Mouse (Mus musculus) activated CD4-positive, CD25-positive, alpha-beta regulatory T cell, adult 4 months (primary cell): ENCODE data around the gene Arih2. TPM values are rescaled to one million over a fixed set of nuclear protein-coding genes. Genes with fewer than 3 reads are reported as not detected.
A peak's percentile ranks its signal among the peaks of the same experiment; 100 is the strongest.

ENCODE experiments used
- ATAC-seq: one replicate; pipeline ENCODE4 v1.8.0; 2017
- polyA plus RNA-seq, 2 experiments: library from polyadenylated mRNA; unstranded; fragments of 100-300 nt; shearing (Covaris generic); gene quantifications; one replicate each; pipeline ENCODE4 v1.2.1; 2017

Gene Arih2
- polyA plus RNA-seq, 2 experiments from 2014 or later: 44.6 to 46.2 TPM

DNA sequence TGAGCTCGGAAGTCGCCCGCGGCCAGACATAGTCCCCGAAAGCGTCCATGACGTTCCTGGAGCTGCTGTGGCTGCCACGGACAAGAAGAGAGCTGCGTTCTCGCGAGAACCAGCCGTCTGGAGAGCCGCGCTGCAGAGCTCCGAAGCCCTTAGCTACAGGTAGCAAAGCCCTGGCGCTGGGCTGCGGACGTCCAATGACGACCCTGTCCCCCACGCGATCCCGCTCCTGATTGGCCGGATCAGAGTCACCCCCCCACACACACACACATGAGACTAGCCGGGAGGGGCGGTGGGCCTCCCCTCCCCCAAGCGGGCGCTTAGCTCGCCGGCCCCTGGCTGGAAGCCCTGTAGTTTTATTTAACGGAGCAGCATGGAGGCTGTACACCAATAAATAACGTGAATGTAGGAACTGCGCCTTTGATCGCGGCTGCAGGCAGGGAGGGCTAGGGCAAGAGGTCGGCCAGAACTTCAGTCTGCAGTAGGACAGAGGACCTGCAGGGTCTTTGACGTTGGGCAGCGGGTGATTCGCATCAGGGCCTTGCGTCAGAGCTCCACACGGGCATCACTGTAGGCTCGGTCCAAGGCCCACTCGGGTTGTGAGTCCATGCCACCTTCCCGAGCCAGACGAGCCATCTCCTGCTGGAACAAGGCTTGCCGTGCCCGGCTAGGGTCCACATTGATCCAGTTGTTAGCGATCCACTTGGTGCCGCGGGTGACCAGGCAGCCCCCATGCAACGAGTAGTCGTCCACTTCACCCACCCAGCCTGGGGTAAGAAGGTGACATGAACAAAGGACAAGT, 70.4 kb downstream of the Arih2 start, which contains the start of gene Wdr6:
TSS of gene Wdr6 (minus strand) at position 195 of the 799 bp plus-strand sequence.
- peak; percentile 98 for ATAC-seq

DNA sequence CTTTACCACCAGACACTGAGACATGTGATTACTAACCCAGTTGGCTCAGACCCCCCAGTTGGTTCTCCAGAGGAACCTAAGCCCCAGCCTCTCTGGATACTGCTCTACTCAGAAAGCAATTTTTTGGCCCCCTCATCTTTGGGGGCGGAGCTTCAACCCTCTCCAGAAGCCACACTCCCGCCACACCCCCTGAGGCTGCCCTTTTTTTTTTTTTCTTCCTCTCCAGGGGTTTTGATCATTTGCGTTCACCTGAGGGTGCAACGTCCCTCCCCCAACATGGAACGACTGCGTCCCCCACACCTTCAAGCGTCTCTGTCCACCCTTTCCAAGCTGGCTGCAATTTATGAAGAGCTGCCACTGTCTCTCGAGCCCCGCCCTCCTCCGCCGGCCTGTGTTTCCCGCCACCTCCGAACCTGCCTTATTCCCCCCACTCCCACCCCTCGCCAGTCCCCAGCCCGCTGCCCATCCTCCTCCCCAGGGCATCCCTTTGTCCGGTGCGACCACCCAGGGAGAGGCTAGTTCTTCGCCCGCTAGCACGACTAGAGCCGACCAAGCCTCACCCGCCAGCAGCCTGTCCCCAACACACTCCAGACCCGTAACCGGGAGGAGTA, 71.1 kb downstream of the Arih2 start:
- ATAC-seq: no peak

DNA sequence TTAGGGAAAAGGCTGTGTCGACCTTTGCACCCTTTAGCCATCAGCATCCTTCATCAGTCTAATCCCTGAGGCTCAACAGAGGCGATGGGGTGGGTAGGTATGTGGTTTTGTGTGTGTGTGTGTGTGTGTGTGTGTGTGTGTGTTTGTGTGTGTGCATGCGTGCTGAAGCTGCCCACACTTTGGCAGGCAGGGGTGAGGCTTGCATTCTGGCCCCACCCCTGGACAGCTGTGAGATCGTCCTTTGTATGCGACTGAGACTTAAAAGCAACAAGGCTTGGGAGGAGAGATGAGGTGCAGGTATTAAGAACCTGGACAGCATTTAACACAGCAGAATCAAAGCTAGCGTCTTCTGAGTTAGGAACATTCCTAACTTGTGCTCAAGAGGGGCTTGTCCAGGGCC, 72.2 kb downstream of the Arih2 start:
- no peak for ATAC-seq

DNA sequence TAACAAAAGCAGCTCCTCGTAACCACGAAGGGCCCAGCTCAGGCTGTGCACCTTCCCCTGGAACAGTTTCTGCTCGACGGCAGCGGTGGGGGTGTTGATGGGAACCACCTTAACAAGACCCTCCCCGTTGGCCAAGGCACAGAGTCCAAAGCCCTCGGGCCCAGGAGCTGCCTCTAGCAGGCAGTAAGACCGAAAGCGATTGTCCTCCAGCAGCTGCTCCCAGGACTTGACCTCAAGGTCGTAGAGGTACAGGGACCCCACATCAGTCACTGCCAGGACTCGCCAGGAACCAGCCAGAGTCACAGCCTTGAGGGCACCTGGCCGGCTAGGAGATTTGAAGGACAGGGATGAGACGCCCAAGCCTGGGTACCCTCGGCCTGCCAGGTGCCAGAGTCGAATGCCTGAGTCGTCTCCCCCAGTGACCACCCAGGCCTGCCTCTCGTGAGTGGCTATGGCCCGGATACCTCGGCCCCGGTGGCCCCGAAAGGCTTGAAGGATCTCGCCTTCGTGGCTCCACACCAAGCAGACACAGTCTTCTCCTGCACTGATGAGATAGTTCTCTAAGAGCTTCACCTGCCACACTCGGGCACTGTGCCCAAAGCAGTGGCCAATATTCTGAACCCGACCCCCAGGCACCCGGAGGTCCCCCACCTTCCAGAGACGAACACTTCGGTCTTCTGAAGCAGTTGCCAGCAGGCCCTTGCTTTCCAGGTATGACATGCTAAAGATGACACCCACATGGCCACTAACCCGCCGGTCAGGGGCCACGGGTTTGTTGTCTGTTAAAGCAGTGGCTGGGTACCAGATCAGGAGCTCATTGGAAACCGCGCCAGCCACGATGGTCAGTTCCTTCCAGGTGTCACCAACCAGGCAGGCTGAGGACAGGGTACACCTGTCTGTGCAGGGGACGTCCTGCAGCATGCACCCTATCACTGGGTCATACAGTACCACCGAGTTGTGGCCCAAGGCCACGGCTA, 73.6 kb downstream of the Arih2 start:
- no peak for ATAC-seq

DNA sequence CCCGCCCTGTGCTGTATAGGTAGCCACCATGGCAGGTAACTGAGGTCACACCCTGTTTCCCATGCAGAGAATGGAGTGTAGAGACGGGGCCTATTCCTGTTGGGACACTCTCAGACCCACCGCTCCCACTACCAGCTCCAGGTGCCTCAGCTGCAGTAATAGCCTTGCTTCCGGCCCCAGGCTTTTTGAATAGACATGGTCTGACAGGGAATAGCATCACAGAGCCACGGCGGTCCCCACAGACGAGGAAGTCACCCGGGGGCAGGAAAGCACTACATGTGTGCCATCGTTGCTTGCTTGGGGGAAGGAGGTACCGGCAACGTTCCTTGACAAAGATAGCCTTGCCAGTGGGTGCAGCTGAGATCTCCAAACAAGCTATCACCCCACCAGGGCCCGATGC, 74.3 kb downstream of the Arih2 start:
- ATAC-seq: no peak

DNA sequence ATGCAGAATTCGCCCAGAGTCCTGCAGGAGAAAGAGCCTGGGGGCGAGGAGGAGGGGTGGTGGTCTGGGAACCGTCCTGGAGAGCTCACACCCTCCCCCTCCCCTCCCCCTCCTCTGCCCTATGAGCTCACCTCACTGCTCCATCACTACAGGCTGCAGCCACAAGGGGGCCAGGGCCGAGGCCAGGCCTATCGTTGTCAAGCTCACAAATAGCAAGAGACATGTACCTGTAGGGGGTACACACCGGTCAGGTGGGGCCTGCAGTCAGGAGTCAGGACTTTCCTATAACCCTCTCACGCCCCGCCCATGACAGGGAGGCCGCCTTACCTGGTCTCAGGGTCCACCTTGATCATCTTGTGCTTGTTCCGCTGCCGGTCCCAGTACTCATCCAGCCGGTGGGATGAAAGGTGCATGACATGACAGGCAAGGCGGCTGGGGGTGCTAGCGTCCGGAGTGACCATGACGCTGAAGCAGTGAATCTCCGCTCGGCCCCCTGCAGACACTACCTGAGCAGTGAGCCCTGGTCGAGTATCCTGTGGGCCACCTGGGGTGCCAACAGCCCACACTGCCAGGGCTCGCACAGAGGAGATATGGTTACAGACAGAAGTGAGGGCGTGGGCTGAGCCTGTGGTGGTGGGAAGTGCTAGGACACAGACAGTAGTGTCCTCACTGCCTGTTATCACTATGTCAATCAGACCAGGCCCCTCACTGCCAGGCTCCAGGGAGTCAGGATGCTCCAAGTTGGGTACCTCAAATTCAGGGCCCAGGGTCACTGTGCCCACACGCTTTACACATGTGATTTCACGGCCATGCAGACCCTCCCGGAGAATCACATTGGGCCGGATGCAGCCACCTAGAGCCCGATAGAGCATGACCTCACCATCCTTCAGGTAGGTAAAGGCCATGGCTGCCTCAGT, 75.2 kb downstream of the Arih2 start:
- no peak for ATAC-seq

DNA sequence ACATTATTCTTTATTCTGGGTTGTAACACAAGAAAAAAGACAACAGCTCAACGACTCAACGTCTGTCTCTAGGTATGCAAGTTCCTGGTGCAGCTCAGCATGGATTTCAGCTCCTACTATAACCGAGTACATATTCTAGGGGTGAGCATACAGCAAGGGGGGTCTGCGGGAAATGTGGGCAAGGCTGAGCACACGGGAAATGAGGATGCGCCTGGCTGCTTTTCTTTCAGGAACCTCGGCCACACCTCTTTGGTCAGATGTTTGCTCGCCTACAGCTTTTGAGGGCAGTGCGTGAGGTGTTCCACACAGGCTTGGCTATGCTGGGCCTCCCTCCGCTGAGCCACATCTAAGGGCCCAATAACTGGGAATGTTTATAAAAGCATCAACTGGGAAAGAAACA, 76.9 kb downstream of the Arih2 start:
- no peak for ATAC-seq

DNA sequence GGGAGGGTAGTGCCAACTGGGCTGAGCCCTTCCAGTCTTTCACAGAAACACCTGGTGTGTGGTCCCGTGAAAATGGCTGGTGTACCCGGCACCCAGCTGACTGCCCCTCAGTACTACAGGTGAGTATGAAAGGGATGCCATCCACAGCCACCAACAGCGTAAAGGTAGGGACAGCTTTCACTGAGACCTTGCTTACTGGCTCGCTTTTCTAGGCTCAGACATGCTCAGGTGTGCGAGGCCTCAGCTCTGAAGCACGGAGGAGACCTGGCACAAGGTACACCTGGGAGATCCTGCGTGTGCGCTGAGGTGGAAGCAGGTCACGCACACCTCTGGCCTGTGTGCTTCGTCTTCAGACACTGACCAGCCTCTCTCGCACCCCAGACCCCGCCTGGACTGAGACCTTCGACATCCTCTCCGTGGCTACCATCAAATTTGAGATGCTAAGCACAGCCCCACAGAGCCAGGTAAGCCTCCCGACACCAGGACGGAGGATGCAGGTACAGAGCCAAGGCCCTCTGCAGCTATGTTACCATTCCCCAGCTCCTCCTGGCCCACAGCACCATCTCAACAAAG, 77.7 kb downstream of the Arih2 start:
- ATAC-seq: no peak

DNA sequence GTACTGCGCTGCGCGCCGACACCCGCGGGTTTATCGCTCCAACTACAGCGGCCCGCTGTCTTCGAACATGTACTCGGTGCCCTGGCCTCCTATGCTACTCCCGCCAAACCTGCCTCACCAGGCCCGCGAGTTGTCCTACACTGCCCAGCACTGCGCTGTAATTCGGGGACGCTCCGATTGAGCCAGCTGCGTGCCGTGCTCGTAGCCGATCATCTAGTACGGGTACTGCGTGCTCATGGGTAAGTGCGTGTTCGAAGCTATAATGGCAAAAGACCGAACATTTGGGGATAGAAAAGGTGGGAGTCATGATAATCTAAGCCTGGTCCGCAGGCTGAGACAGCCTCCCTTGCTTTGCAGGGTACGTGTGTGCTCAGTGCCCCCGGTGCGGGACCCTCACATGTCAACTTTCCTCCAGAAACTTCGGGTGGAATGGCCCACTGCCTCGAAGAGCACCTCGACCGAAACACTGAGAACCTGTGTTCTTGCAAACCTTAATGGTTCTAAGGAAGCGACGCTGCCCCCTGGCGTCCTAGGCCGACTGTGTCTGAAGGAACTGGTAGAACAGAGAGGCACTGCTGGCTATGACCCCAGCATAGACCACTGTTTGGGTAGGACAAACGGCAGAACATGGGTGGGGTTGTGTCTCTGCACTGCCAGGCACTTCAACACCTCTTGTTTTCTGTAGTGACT, 78.8 kb downstream of the Arih2 start:
- ATAC-seq: no peak

DNA sequence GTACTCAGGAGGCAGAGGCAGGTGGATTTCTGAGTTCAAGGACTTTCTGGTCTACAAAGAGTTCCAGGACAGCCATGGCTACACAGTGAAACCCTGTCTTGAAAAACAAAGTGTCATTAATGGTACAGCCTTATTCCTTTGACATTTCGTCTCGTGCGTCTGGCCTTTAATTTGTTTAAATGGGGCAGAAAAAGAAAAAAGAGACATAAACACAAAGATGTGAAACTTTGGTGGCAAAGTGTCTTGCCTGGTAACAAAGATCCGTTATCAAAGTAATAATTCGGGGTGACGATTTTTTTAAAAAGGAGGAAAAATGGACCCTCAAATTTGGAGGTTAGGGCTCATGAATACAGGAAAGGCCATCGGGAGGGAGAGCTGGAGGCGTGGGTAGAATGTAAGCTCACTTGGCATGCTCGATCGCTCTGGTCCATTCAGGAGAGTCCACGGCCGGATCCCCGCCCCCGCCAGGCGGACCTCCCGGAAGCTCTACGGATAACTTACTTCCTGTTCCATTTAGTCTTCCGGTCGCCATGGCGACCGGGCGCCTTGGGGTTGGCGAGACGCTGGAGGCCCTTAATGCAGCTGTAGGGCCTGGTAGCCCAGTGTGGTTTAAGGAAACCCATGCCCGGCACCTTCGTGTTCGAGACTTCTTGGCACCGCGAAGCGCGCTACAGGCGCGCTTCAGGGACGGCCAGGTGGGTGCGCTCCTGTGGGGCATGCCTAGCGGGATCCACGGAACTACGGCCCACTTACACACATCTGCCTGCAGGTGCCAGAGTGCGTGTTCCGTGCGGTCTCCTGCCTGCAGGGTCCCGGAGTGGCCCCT, 79.6 kb downstream of the Arih2 start, which contains the start of gene Dalrd3:
TSS of gene Dalrd3 (plus strand) at position 506 of the 826 bp plus-strand sequence.
- peak; percentile 61 for ATAC-seq

DNA sequence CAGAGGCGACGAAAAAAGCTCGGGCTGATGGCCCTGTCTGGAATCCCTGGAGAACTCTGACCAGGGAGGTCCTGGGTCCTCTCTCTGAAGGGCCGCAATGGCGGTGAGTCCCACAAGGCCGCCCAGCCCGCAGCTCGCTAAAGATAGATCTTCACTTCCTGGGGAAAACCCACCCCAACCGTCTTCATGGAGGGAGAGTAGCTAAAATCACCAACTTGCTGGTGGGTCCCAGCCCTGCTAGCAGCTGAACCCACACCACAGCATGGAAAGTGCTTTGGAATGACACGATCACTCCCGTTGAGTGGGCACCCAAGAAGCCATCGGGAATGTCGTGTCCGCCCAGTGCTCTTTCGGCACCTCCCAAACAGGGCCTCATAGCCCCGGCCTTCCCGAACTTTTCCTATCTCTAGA, 80.7 kb downstream of the Arih2 start:
- ATAC-seq: no peak

DNA sequence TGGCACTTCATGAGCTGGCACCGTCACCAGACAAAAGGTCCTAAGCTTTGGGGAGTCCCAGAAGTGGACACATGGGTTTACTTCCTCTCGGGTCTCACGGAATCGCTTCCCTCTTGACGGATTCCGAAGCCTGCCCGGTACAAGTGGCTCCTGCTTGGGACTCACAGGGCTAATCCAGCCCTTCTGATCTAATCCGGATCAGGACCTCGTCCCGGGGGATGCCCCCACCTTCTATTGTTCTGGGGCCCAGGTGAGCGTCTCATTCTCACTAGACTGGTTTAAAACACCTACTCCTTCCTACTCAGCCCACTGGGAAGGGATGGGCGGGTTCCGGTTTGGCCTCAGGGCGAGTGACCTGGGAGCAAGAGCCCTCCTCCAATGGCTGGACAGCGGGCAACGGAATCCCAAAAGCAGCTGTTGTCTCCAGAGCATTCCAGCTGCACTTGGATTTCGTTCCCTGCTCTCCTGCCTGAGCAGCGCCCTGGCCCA, 81.2 kb downstream of the Arih2 start:
- ATAC-seq: no peak

DNA sequence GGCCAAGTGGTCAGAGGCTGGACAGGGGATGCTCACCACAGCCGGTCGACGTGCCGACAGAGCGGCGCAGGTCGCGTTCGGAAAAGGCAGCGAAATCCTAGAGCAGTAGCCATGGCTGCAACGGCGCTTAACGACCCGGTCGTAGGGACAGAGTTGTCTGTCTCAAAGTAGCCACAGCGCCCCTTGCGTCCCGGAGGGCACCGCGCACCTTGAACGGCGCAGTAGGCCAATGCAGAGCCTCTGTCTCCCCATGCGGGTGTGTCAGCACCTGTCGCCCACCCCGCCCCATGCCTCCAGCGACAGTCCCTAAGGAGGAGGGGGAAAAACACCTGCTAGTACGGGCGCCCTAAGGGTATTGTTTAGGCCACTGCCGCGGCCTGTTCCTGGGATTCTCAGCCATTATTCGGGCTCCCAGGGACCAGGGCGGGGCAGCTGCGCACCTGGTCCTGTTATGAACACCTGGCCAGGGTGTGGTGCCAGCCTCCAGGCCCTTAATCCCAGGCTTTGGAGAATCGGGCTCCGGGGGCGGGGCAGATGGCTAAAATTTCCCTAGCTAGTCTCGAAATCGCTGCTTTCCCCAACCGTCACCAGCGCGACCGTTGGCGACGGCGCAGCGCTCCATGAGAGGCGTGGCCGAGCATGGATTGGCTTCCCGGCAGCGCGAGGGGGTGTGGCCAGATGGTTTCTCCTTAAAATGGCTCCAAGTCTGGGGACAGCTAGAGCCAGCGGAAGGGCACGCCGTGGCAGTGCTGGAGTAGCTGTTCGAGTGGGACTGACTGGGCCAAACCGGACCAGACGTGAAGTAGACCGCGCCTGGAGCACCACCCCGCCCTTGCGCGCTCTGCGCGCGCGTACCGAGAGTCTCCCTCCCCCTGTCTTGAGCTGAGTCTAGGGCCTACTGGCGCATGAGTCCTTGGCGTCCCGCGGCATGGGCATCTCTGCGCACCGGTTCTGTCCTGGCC, 82.1 kb downstream of the Arih2 start, which contains the start of gene Ndufaf3:
TSS of gene Ndufaf3 (minus strand) at position 620 of the 962 bp plus-strand sequence.
- ATAC-seq: peak; percentile 72

DNA sequence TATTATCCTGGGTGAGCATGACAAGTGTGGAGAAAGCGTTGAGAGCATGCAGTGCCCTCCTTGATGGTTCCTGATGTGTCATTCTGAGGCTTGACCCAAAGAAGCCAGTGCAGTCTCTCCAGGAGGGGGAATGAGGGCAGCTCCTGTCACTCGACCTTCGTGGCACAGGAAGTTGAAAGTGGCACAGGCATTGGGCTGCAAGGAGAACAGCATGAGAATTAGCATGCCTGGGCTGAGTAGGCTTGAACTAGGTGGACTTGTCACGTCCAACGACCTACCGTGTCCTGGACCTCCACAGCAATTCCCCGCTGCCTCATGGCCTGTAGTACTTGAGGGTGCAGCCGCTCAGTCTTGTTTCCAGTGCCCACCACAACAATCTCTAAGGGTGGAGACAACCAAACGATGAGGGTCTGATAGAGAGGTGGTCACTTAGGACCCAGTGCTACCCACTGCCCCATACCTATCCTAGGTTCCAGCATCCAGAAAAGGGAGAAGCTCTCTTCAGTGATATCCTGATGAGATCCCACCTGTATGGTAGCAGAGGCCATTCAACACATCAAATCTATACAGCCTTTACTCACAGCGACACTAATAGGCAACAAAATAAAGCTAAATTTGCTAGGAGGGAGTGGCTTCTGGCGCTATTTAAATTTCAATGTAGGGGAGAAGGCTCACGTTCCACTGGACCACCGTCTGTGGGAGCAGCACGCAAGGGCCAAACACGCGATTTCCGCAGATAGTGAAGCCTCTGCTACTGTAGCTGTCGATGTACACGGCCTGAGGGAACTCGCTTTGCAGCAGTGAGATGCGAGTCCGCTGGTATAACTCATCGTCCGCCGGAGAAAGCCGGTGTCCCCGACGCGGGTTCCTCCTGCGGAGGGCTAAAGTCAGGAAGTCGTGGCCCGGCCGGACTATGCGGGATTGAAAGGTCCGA, 83.0 kb downstream of the Arih2 start:
- no peak for ATAC-seq

DNA sequence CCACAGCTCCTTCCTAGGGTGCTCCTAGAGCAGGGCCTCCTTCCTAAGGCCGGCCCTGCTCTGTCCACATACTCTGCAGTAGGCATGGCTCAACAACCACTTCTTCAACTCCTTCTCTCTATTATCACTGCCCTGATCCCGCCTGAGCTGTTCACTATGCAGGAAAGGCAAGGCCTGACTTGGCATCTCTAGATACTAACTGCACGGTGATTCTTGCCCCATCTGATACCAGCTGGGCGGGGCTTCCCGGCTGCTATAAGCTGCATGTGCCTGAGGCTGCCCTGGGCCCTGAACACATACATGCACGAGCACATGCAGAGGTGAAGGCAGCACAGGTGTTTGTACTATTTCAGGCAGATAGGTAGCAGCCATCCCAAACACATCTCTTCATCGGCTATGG, 85.1 kb downstream of the Arih2 start:
- ATAC-seq: no peak

DNA sequence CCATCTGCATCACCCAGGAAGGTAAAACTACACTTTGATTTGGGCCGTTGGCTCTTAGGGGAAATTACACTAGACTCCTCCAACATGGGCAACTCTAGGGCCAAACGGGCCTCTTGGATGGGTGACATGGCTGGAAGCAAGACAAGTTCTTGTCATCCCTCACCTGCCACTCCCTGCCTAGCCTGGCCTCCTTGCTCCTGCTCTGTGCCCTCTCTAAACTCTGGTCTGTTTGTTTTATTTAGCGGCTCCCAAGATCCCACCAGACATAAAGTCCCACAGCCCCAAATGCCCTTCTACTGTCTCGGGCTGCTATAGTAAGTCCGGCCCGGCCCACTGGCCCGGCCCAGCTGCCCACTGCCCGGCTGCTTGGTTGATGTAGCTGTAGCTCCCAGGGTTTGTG, 85.5 kb downstream of the Arih2 start:
- ATAC-seq: no peak

DNA sequence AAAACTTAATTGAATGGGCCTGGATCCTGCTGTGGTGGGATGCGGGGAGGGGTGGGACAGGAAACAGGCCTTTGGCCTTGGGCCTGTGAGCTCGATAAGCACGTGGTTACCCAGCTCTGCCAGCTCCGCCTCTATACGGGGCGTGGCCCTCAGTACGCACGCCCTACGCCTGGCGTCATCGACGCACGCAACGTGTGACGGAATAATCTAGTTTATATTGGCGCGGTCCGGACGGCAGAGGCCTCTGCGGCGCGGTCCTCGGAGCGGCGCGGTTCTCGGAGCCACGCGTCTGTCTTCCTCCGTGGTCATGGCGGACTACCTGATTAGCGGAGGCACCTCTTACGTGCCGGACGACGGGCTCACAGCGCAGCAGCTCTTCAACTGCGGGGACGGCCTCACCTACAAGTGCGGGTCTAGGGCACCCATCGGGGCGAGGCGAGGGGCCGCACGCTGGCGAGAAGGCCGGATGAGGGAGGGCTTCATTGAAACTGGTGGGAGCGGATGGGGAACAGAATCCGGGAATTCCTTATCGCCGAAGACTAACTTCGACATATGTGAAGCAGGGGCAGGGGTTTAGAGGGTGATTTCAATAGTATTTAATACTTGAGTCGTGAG, 88.9 kb downstream of the Arih2 start, which contains the start of gene Impdh2:
TSS of gene Impdh2 (plus strand) at position 60 of the 615 bp plus-strand sequence.
- peak; percentile 98 for ATAC-seq
